Mouse (Mus musculus) kidney, adult 2 months (tissue): Measurements from ENCODE around the gene Wwox. TPM values are rescaled to one million over a fixed set of nuclear protein-coding genes. Genes with fewer than 3 reads are reported as not detected.

ENCODE experiments used
- DNase-seq: peaks from one replicate; pipeline ENCODE4 v3.0.0; 2021
- H3K27ac ChIP-seq: fragments of 200-500 bp; 2 replicates; pipeline ENCODE4 v1.5.1; 2012; ENCODE audit warnings: low read depth, low read length, control low read depth, inconsistent platforms; ENCODE audit not compliant: insufficient read depth
- H3K27me3 ChIP-seq: fragments of 200-500 bp; replicated peaks from 2 replicates; pipeline ENCODE4 v1.6.1; 2012; ENCODE audit warnings: mild to moderate bottlenecking, moderate library complexity, low read length, inconsistent platforms; ENCODE audit not compliant: control insufficient read depth, insufficient read depth
- H3K36me3 ChIP-seq: fragments of 200-500 bp; 2 replicates; pipeline ENCODE4 v1.6.1; 2012; ENCODE audit warnings: mild to moderate bottlenecking, moderate library complexity, low read length, inconsistent platforms; ENCODE audit not compliant: control insufficient read depth, insufficient read depth
- H3K4me1 ChIP-seq: fragments of 200-500 bp; 2 replicates; pipeline ENCODE4 v1.6.1; 2011; ENCODE audit warnings: low read length; ENCODE audit not compliant: control insufficient read depth, insufficient read depth
- H3K4me3 ChIP-seq: fragments of 200-500 bp; 2 replicates; pipeline ENCODE4 v1.5.1; 2011; ENCODE audit warnings: mild to moderate bottlenecking, low read depth, low read length, control low read depth; ENCODE audit not compliant: insufficient read depth
- CTCF ChIP-seq: fragments of 200-500 bp; conservative IDR thresholded peaks from 2 replicates; pipeline ENCODE4 v1.5.1; 2011; ENCODE audit warnings: low read depth, mild to moderate bottlenecking, control low read depth, low read length, moderate library complexity, mixed read lengths; ENCODE audit not compliant: insufficient read depth, insufficient read length
- POLR2A ChIP-seq: fragments of 200-500 bp; IDR thresholded peaks from one replicate; pipeline ENCODE4 v1.6.1; 2011; ENCODE audit warnings: low read depth, low read length, control low read depth
- WGBS: fragments of 180-500 bp; shearing (Covaris S2); methylation state at CpG from one replicate; pipeline ENCODE4 v1.1.7; 2018; 5-methylcytosine and 5-hydroxymethylcytosine counted together
- polyA plus RNA-seq: library from polyadenylated mRNA; depleted of rRNA; stranded (reverse); fragments of >200 nt; gene quantifications from 2 replicates; pipeline ENCODE4 v1.2.3, GENCODE M21; 2012

Gene Wwox
- polyA plus RNA-seq, 1 experiment: 15.3 TPM

- Histone ChIP-seq H3K4me1 (0 out of 2 replicates have a peak, but pooled peaks cover 4% of the 10 kb centered on the region), H3K36me3 (no peaks in the 10 kb centered on the region), H3K27ac (peak overlapping the region; percentile 62; the same call in 1 of the 2 replicates), H3K27me3 (no peaks in the 10 kb centered on the region), H3K4me3 (no peak overlapping the region)
- TF ChIP-seq POLR2A: no peak
- TF ChIP-seq CTCF: no peak
- WGBS: 64% methylated on average over 5 of the region's 5 CpGs
- peak; percentile 43 for DNase-seq
These were observed 442.5 kb downstream of the Wwox start for GRCm38 (mm10) chr8:114881891-114882401.

DNA sequence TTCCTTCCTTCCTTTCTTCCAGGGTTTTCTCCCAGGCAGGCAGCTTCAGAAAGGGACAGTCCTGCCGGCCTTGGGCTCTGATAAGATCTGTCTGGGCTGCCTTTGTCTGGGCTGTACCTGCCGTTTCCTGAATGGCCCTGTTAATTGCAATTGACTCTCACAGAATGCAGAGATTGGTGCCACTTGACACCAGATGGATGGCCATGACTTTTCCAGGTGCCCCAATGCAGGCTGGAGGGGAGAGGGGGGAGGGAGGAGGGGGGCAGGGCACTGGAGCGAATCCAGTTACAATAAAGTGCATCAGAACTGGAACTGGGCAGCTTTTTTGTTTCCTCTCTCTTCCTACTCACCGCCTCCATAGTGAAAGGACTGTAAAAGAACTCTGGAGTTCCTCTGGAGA is 443.0 kb downstream of the Wwox start:
- DNase-seq: peak; percentile 54
- WGBS: 29% methylated on average over 4 of the region's 4 CpGs
- H3K27me3 ChIP-seq: no peaks in the 10 kb centered on the region
- H3K4me1 ChIP-seq: 0 out of 2 replicates have a peak, but pooled peaks cover 4% of the 10 kb centered on the region
- H3K36me3 ChIP-seq: no peaks in the 10 kb centered on the region
- H3K4me3 ChIP-seq: no peak overlapping the region
- peak overlapping the region; percentile 62; the same call in 1 of the 2 replicates for H3K27ac ChIP-seq
- TF ChIP-seq CTCF (no peak), POLR2A (no peak)

DNA sequence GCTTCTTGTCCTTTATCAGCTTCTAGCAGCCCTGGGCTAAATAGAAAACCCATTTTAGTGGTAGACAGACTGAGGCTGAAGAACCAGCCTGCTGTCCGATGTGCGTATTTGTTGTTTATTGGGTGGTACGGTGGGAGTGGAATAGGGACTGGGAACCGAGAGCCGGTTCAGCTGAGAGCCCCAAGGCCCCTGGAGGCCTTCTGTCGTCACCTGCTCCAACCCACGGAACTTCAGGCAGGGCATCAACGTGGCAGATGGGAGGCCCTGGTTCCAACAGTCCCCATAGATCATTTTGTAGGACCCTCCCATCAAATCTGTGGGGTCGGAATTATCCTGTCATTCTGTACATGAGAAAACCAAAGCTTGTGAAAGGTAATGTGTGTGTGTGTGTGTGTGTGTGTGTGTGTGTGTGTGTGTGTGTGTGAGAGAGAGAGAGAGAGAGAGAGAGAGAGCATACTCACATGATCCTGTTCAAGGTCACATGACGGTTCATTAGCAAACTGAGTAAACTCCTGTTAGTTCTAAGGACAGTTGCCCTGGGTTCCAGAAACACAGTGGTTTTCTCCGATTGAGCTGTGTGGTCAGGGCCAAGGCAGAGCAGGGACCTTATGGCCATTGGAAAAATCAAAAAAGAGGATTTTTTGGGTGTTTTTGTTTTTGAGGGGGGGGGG is 443.6 kb downstream of the Wwox start:
- Histone ChIP-seq H3K4me1 (0 out of 2 replicates have a peak, but pooled peaks cover 4% of the 10 kb centered on the region), H3K27me3 (no peaks in the 10 kb centered on the region), H3K36me3 (no peaks in the 10 kb centered on the region), H3K4me3 (no peak overlapping the region), H3K27ac (no peak overlapping the region)
- DNase-seq: no peak
- no peak for TF ChIP-seq POLR2A
- TF ChIP-seq CTCF: no peak
- 84% methylated on average over 11 of the region's 11 CpGs for WGBS

DNA sequence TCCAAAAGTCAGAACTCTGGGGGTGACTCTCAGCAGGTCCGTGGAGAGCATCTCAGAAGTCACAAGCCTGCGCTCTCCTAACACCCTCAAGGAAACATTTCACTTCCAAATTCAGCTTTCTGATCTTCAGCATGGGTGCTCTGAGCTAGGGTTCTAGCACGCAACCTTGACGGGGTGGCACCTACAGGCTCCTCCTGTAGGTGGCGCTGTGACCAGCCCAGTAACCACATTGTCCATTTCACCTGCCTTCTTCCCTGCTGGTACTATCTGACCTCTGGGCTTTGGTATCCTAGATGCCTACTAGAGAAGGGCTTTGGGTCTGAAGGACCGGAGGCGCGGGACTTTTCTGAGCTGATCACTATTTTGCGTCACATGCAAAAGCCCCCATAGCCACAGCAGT is 444.5 kb downstream of the Wwox start:
- Histone ChIP-seq H3K4me1 (0 out of 2 replicates have a peak, but pooled peaks cover 4% of the 10 kb centered on the region), H3K4me3 (no peak overlapping the region), H3K36me3 (no peaks in the 10 kb centered on the region), H3K27me3 (no peaks in the 10 kb centered on the region), H3K27ac (no peak overlapping the region)
- TF ChIP-seq POLR2A (no peak), CTCF (0 out of 2 replicates have a peak, but pooled peaks have one; percentile 20)
- no peak for DNase-seq
- WGBS: 89% methylated on average over 9 of the region's 9 CpGs

DNA sequence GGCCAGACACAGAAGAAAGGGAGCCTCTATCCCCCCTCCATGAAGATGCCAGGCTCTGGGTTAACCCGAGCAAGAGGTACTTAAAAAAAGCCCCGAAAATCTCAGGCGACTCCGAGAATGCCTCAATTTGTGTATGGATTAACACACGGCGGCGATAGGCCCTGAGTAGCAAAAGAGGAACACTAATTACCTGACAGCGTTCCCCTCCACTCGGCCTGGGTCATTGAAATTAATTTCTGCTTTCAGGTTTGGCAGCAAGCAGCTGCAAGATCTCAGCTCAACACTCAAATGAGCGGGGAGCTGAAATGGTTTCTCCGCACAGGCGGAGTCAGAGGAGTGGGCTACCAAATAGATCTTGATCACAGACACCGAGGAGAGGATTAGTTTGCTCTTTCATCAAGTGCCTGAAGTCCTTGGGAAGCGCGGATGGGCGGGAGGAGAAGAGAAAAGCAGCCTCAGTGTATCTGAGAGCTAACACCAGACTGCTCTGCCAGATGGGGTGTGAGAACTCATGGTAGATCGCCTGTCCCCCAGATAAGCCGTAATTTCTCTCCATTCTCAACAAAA is 445.7 kb downstream of the Wwox start:
- H3K4me3 ChIP-seq: no peak overlapping the region
- no peaks in the 10 kb centered on the region for H3K36me3 ChIP-seq
- no peaks in the 10 kb centered on the region for H3K27me3 ChIP-seq
- WGBS: 61% methylated on average over 18 of the region's 18 CpGs
- no peak for TF ChIP-seq POLR2A
- TF ChIP-seq CTCF: no peak
- H3K27ac ChIP-seq: no peak overlapping the region
- H3K4me1 ChIP-seq: 0 out of 2 replicates have a peak, but pooled peaks cover 4% of the 10 kb centered on the region
- DNase-seq: no peak

- no peak overlapping the region for H3K27ac ChIP-seq
These were observed 448.9 kb downstream of the Wwox start for GRCm38 (mm10) chr8:114888388-114888787.

DNA sequence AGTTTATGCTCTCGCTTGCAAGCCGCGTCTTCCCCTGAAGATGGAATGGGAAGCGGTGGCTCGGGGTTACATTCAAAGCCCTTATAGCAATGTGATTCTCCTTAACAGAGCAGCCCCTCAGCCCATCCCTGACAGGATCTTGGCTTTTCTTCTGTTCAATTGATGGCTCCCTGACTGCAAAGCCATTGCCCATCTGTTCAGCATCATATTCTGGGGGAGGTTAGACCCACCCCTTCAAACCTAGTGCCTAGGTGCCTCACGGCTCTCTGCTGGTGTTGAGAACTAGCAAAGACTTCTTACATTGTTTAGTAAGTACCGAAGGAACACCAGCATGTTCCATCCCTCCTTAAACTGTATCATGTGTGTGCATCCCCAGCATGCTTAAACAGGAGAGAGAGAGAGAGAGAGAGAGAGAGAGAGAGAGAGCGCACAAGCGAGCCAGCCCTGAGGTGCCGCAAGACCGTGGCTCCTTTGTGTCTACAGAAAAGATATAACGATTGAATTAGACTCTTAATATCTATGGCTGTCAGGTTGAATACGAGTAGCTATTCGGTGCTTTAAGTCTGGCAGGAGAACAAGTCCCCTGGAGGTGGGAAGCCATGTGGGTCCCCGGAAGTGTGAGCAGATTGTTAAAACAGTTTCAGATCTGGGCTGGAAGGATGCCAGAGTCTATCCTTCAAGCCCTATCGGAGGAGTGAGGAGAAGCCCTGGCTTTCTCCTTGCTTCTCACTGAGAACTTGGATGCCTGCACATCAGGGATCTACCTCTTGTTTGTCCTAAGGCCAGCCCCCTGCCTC is 450.3 kb downstream of the Wwox start:
- 77% methylated on average over 16 of the region's 16 CpGs for WGBS
- no peak for TF ChIP-seq POLR2A
- no peak for TF ChIP-seq CTCF
- H3K4me3 ChIP-seq: no peak overlapping the region
- H3K4me1 ChIP-seq: no peaks in the 10 kb centered on the region
- DNase-seq: no peak
- H3K27ac ChIP-seq: no peak overlapping the region
- no peaks in the 10 kb centered on the region for H3K27me3 ChIP-seq
- no peaks in the 10 kb centered on the region for H3K36me3 ChIP-seq

More at GRCm38 (mm10) chr8:114888388-114888787, 448.9 kb downstream of the Wwox start:
- Histone ChIP-seq H3K4me1 (no peaks in the 10 kb centered on the region), H3K27me3 (no peaks in the 10 kb centered on the region), H3K4me3 (no peak overlapping the region), H3K36me3 (no peaks in the 10 kb centered on the region)
- WGBS: 97% methylated on average over 3 of the region's 3 CpGs
- TF ChIP-seq POLR2A (no peak), CTCF (no peak)
- DNase-seq: no peak
